Mouse (Mus musculus) naive thymus-derived CD4-positive, alpha-beta T cell, adult 2 months (primary cell): ENCODE data around the gene Nsmce4a.
A peak's percentile ranks its signal among the peaks of the same experiment; 100 is the strongest.

Experiments used
- DNase-seq: peaks from one replicate; pipeline ENCODE4 v3.0.0-alpha.2; 2011; ENCODE audit warnings: low read depth

The Nsmce4a gene

GRCm38 (mm10) chr7:130577388-130578003, 4.6 kb upstream of the Nsmce4a start, which contains the start of gene Tacc2:
TSS of gene Tacc2 (plus strand) at chr7:130577438.
- DNase-seq, result no peak

- no peak for DNase-seq
Observed at GRCm38 (mm10) chr7:130576981-130577380, 4.1 kb upstream of the Nsmce4a start.

- no peak for DNase-seq
Observed at GRCm38 (mm10) chr7:130574211-130574991, 1.5 kb upstream of the Nsmce4a start.

GRCm38 (mm10) chr7:130573746-130574145, 828 bp upstream of the Nsmce4a start:
- DNase-seq, result no peak

GRCm38 (mm10) chr7:130570472-130570871, 2.4 kb downstream of the Nsmce4a start:
- no peak for DNase-seq

GRCm38 (mm10) chr7:130568783-130569436, 4.0 kb downstream of the Nsmce4a start:
- DNase-seq, result no peak

- no peak for DNase-seq
Observed at GRCm38 (mm10) chr7:130564596-130564995, 8.3 kb downstream of the Nsmce4a start.

- DNase-seq, result no peak
Observed at GRCm38 (mm10) chr7:130563880-130564279, 9.0 kb downstream of the Nsmce4a start.

GRCm38 (mm10) chr7:130563276-130563675, 9.6 kb downstream of the Nsmce4a start:
- DNase-seq, result no peak

GRCm38 (mm10) chr7:130560933-130561332, 12.0 kb downstream of the Nsmce4a start:
- DNase-seq, result no peak

GRCm38 (mm10) chr7:130558592-130558991, 14.3 kb downstream of the Nsmce4a start:
- DNase-seq, result no peak

GRCm38 (mm10) chr7:130555597-130555996, 17.3 kb downstream of the Nsmce4a start:
- no peak for DNase-seq

- DNase-seq, result no peak
Observed at GRCm38 (mm10) chr7:130553321-130553720, 19.6 kb downstream of the Nsmce4a start.

- no peak for DNase-seq
Observed at GRCm38 (mm10) chr7:130552780-130553179, 20.1 kb downstream of the Nsmce4a start.

- DNase-seq, result no peak
Observed at GRCm38 (mm10) chr7:130547635-130548175, 25.2 kb downstream of the Nsmce4a start.

- peak; percentile 93 for DNase-seq
Observed at GRCm38 (mm10) chr7:130546791-130547484, 26.0 kb downstream of the Nsmce4a start.

- no peak for DNase-seq
Observed at GRCm38 (mm10) chr7:130546421-130546790, 26.5 kb downstream of the Nsmce4a start.

- DNase-seq, result no peak
Observed at GRCm38 (mm10) chr7:130545893-130546292, 27.0 kb downstream of the Nsmce4a start.

- peak; percentile 10 for DNase-seq
Observed at GRCm38 (mm10) chr7:130545401-130545800, 27.5 kb downstream of the Nsmce4a start.

GRCm38 (mm10) chr7:130543181-130543580, 29.7 kb downstream of the Nsmce4a start:
- DNase-seq, result no peak

- DNase-seq, result no peak
Observed at GRCm38 (mm10) chr7:130540176-130540575, 32.7 kb downstream of the Nsmce4a start.

GRCm38 (mm10) chr7:130537068-130537467, 35.9 kb downstream of the Nsmce4a start:
- no peak for DNase-seq
